7 mouse cellular contexts compared by ENCODE assay signal in genomic region chr2:80128861-80129698, GRCm38 (mm10). TPM values are rescaled to one million over a fixed set of nuclear protein-coding genes. Genes with fewer than 3 reads are reported as not detected.
DNase-seq lines count a peak whose midpoint lies in the region; ATAC-seq and TF ChIP-seq lines count a peak whose summit lies in the region.

Gene Pde1a, minus strand, starts transcription at chr2:80129458.

- WGBS in forebrain, embryonic 16.5 days: 4% methylated on average over 21 of the region's 21 CpGs
- 10% methylated on average over 21 of the region's 21 CpGs for WGBS in kidney, embryonic 15.5 days
- 7% methylated on average over 21 of the region's 21 CpGs for WGBS in limb, embryonic 13.5 days

- peak within 1 kb of the TSS; percentile 87 for H3K4me2 ChIP-seq in forebrain, embryonic 16.5 days (ENCODE audit: low read length)
- peak within 1 kb of the TSS; percentile 61 for H3K4me2 ChIP-seq in kidney, embryonic 15.5 days
- peak within 1 kb of the TSS; percentile 69 for H3K4me2 ChIP-seq in limb, embryonic 13.5 days (replicated peaks)

- H3K36me3 ChIP-seq in forebrain, embryonic 16.5 days (ENCODE audit: control insufficient read depth, insufficient read depth): no peaks in the 10 kb centered on the region
- no peaks in the 10 kb centered on the region for H3K36me3 ChIP-seq in kidney, embryonic 15.5 days
- H3K36me3 ChIP-seq in limb, embryonic 13.5 days: no peaks in the 10 kb centered on the region

- H3K27me3 ChIP-seq in Patski: no peaks in the 10 kb centered on the region
- H3K27me3 ChIP-seq in forebrain, embryonic 16.5 days (replicated peaks; ENCODE audit: control insufficient read depth, insufficient read depth, low read length): no peaks in the 10 kb centered on the region
- no peaks in the 10 kb centered on the region for H3K27me3 ChIP-seq in kidney, embryonic 15.5 days
- no peaks in the 10 kb centered on the region for H3K27me3 ChIP-seq in limb, embryonic 13.5 days

- H3K27ac ChIP-seq in forebrain, embryonic 16.5 days (ENCODE audit: low read length): peak within 1 kb of the TSS; percentile 72
- H3K27ac ChIP-seq in kidney, embryonic 15.5 days: no peak within 1 kb of the TSS
- H3K27ac ChIP-seq in limb, embryonic 13.5 days: peak within 1 kb of the TSS; percentile 15; the same call in 1 of the 2 replicates

- H3K4me3 ChIP-seq in forebrain, embryonic 16.5 days (replicated peaks; ENCODE audit: low read length): peak within 1 kb of the TSS; percentile 52
- peak within 1 kb of the TSS; percentile 36 for H3K4me3 ChIP-seq in kidney, embryonic 15.5 days (replicated peaks)
- H3K4me3 ChIP-seq in limb, embryonic 13.5 days: peak within 1 kb of the TSS; percentile 39

- DNase-seq in Patski (ENCODE audit: low read depth, low spot score): no peak
- no peak for DNase-seq in adrenal gland, postnatal 10 days
- peak; percentile 68 to 70 for DNase-seq in right cerebral cortex, adult 2 months (ENCODE audit: low spot score in 2 of 2)
- DNase-seq in adipocyte (ENCODE audit: low spot score): no peak

- ATAC-seq in Patski: peak; percentile 61
- ATAC-seq in forebrain, embryonic 16.5 days: peak; percentile 88
- peak; percentile 73 for ATAC-seq in kidney, embryonic 15.5 days (replicated peaks; ENCODE audit: low FRiP score)
- ATAC-seq in limb, embryonic 13.5 days (ENCODE audit: low FRiP score, low read depth): peak; percentile 90

- H3K9ac ChIP-seq in forebrain, embryonic 16.5 days (replicated peaks; ENCODE audit: low read depth, low read length): peak within 1 kb of the TSS; percentile 53
- H3K9ac ChIP-seq in kidney, embryonic 15.5 days: no peak within 1 kb of the TSS
- H3K9ac ChIP-seq in limb, embryonic 13.5 days: peak within 1 kb of the TSS; percentile 13

- H3K9me3 ChIP-seq in forebrain, embryonic 16.5 days (ENCODE audit: control insufficient read depth, low read length): no peaks in the 10 kb centered on the region
- no peaks in the 10 kb centered on the region for H3K9me3 ChIP-seq in kidney, embryonic 15.5 days (replicated peaks)
- no peaks in the 10 kb centered on the region for H3K9me3 ChIP-seq in limb, embryonic 13.5 days

- POLR2A ChIA-PET in Patski (lab: Charles Lee): no interaction called here

- CTCF ChIA-PET in Patski (lab: Charles Lee): interaction anchor here (0.7 to 2.1 kb wide), 4 partner anchors 10 to 264 kb away, joined by 3 to 6 read pairs (median 4); no protein-coding TSS in a partner anchor

- peaks cover 19% of the 10 kb centered on the region for H3K4me1 ChIP-seq in forebrain, embryonic 16.5 days (replicated peaks; ENCODE audit: control insufficient read depth, insufficient read depth, low read length)
- H3K4me1 ChIP-seq in kidney, embryonic 15.5 days: peaks cover 18% of the 10 kb centered on the region
- peaks cover 16% of the 10 kb centered on the region for H3K4me1 ChIP-seq in limb, embryonic 13.5 days

- TF ChIP-seq CTCF in Patski (IDR thresholded peaks at IDR 0.05): no peak

- in situ Hi-C loops in Patski (cut with MboI; ENCODE audit: low pct_unique_long_range_greater_than_20kb): no loop called here

RNA-seq across cellular contexts. Expression of gene Pde1a, which starts in this region (rescaled TPM):
- 16.8 TPM for polyA plus RNA-seq in Patski (2021)
- 10 to 100 TPM; 17.4 to 20.3 TPM for total RNA-seq in adrenal gland, postnatal 10 days (2021)
- 17.4 and 20.3 TPM in 2 replicates for polyA plus RNA-seq in forebrain, embryonic 16.5 days (2015; fragmentation: Nextera tagmentation; extraction: Ambion mirVana)
- polyA plus RNA-seq in kidney, embryonic 15.5 days (2015; fragmentation: Nextera tagmentation; extraction: Ambion mirVana): 20.3 and 20.9 TPM in 2 replicates
- polyA plus RNA-seq in limb, embryonic 13.5 days (2015; fragmentation: Nextera tagmentation; extraction: Ambion mirVana): 5.0 and 5.9 TPM in 2 replicates

Comparison
In these comparisons a context has a peak if more than half of its experiments do, and no peak if none do; other contexts are left out.
1. DNase-seq: peak in right cerebral cortex, adult 2 months (2 of 2); none in Patski (single experiment), adrenal gland, postnatal 10 days (single experiment) and adipocyte (single experiment).
2. Peak in every context shown above with its lines, with median percentiles within 50 percentile points of each other: ATAC-seq, H3K4me2 ChIP-seq and H3K4me3 ChIP-seq.